Mouse (Mus musculus) testis, adult 2 months (tissue): Measurements from ENCODE around the gene Agap1. TPM values are rescaled to one million over a fixed set of nuclear protein-coding genes. Genes with fewer than 3 reads are reported as not detected.
A peak's percentile ranks its signal among the peaks of the same experiment; 100 is the strongest.

Experiments used
- H3K27ac ChIP-seq: fragments of 200-500 bp; 2 replicates; pipeline ENCODE4 v1.5.1; 2012; ENCODE audit warnings: low read depth, low read length; ENCODE audit not compliant: control insufficient read depth, insufficient read depth
- H3K27me3 ChIP-seq: fragments of 200-500 bp; 2 replicates; pipeline ENCODE4 v1.6.1; 2012; ENCODE audit warnings: mild to moderate bottlenecking, low read length, moderate library complexity; ENCODE audit not compliant: control insufficient read depth, insufficient read depth
- H3K36me3 ChIP-seq: fragments of 200-500 bp; 2 replicates; pipeline ENCODE4 v1.6.1; 2012; ENCODE audit warnings: mild to moderate bottlenecking, low read length; ENCODE audit not compliant: control insufficient read depth, insufficient read depth
- H3K4me1 ChIP-seq: fragments of 200-500 bp; 2 replicates; pipeline ENCODE4 v1.6.1; 2012; ENCODE audit warnings: low read length; ENCODE audit not compliant: control insufficient read depth, insufficient read depth
- H3K4me3 ChIP-seq: fragments of 200-500 bp; 2 replicates; pipeline ENCODE4 v1.5.1; 2012; ENCODE audit warnings: low read depth, mild to moderate bottlenecking, low read length, moderate library complexity, mixed read lengths; ENCODE audit not compliant: control insufficient read depth
- CTCF ChIP-seq: fragments of 200-500 bp; IDR thresholded peaks from 2 replicates; pipeline ENCODE4 v1.5.1; 2012; ENCODE audit warnings: low read depth, mild to moderate bottlenecking, inconsistent platforms, low read length, moderate library complexity; ENCODE audit not compliant: control insufficient read depth, insufficient read depth, insufficient replicate concordance
- POLR2A ChIP-seq: fragments of 200-500 bp; IDR thresholded peaks from 2 replicates; pipeline ENCODE4 v1.6.1; 2012; ENCODE audit warnings: low read depth, mild to moderate bottlenecking, inconsistent platforms, low read length, moderate library complexity; ENCODE audit not compliant: control insufficient read depth
- polyA plus RNA-seq: library from polyadenylated mRNA; depleted of rRNA; stranded (reverse); fragments of >200 nt; gene quantifications from 2 replicates; pipeline ENCODE4 v1.2.3, GENCODE M21; 2012

Gene Agap1
- polyA plus RNA-seq, 1 experiment, result 16.5 TPM

- TF ChIP-seq POLR2A (no peak), CTCF (no peak; the same call in 1 of the 2 replicates)
- H3K27me3 ChIP-seq, result no peaks in the 10 kb centered on the region
- H3K27ac ChIP-seq, result no peak overlapping the region
- H3K4me3 ChIP-seq, result peak overlapping the region; percentile 81
- H3K4me1 ChIP-seq, result peaks cover 23% of the 10 kb centered on the region
- H3K36me3 ChIP-seq, result no peaks in the 10 kb centered on the region
These were observed 126.6 kb downstream of the Agap1 start for GRCm38 (mm10) chr1:89580999-89581765.

GRCm38 (mm10) chr1:89581766-89582125 is 127.1 kb downstream of the Agap1 start:
- H3K4me3 ChIP-seq, result peak overlapping the region; percentile 81
- peaks cover 20% of the 10 kb centered on the region for H3K4me1 ChIP-seq
- no peak overlapping the region for H3K27ac ChIP-seq
- no peaks in the 10 kb centered on the region for H3K27me3 ChIP-seq
- no peak for TF ChIP-seq POLR2A
- TF ChIP-seq CTCF, result no peak
- no peaks in the 10 kb centered on the region for H3K36me3 ChIP-seq

DNA sequence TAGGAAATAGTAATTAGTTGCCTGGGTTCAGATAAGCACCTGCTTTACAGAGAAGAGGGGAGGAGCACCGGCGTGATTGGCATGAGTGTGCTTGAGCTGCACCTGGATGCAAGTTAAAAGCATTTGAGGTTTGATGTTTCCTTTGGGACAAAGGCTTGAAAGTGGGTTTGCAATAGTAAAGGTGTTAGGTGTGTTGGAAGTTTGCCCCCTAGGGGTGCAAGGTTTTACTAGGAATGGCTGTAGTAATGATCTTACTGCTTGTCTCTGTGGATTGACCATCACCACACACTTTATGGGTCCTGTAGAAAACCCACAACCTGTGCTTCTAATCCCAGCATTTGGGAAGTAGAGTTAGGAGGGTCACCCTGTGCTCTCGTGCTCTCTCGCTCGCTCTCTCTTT is 128.8 kb downstream of the Agap1 start:
- H3K36me3 ChIP-seq, result no peaks in the 10 kb centered on the region
- TF ChIP-seq POLR2A (no peak), CTCF (no peak)
- H3K4me3 ChIP-seq, result no peak overlapping the region
- no peaks in the 10 kb centered on the region for H3K27me3 ChIP-seq
- H3K4me1 ChIP-seq, result peaks cover 17% of the 10 kb centered on the region
- no peak overlapping the region for H3K27ac ChIP-seq

DNA sequence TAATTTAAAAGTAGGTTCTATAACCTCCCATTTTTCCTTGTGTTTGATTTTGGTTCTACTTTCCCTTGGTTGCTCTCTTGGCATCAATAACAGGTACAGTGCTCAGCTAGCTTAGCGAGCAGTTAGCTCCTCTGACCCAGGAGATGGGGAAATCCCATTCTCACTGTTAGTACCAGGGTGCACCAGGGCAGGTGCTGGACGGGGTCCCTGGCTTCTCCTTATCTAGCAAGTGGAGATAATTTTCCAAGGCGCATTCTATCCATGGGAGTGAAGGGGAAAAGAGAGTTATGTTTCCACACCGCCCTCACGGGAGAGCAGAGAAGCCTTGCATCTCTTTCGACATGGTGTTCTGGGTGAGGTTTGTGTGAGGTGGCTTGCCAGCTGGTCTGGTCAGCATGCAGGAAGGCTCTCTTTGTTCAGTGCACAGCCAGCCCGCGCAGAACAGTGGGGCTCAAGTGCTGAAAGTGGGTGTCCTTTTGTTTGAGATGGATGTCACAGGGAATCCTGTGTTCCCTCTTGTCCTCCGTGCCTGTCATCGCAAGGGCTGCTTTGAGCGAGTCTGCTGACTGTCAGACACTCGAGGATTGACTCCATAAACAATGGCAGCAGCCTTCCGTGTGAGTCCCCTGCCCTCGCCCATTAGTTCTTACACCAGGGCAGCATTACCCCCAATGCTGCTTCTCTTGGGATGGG is 132.5 kb downstream of the Agap1 start:
- Histone ChIP-seq H3K27ac (no peak overlapping the region), H3K4me3 (no peak overlapping the region), H3K36me3 (no peaks in the 10 kb centered on the region), H3K4me1 (no peaks in the 10 kb centered on the region), H3K27me3 (no peaks in the 10 kb centered on the region)
- TF ChIP-seq POLR2A (no peak), CTCF (no peak)

GRCm38 (mm10) chr1:89588154-89588553 is 133.5 kb downstream of the Agap1 start:
- no peaks in the 10 kb centered on the region for H3K27me3 ChIP-seq
- no peak overlapping the region for H3K4me3 ChIP-seq
- no peaks in the 10 kb centered on the region for H3K4me1 ChIP-seq
- no peaks in the 10 kb centered on the region for H3K36me3 ChIP-seq
- H3K27ac ChIP-seq, result no peak overlapping the region
- TF ChIP-seq POLR2A (no peak), CTCF (no peak)

GRCm38 (mm10) chr1:89590994-89591393 is 136.4 kb downstream of the Agap1 start:
- H3K4me3 ChIP-seq, result no peak overlapping the region
- no peak overlapping the region for H3K27ac ChIP-seq
- no peaks in the 10 kb centered on the region for H3K36me3 ChIP-seq
- H3K27me3 ChIP-seq, result no peaks in the 10 kb centered on the region
- no peak for TF ChIP-seq CTCF
- no peak for TF ChIP-seq POLR2A
- H3K4me1 ChIP-seq, result no peaks in the 10 kb centered on the region; the same call in 1 of the 2 replicates

- H3K27ac ChIP-seq, result no peak overlapping the region
- no peaks in the 10 kb centered on the region; the same call in 1 of the 2 replicates for H3K4me1 ChIP-seq
- no peaks in the 10 kb centered on the region for H3K27me3 ChIP-seq
- H3K4me3 ChIP-seq, result no peak overlapping the region
- no peaks in the 10 kb centered on the region for H3K36me3 ChIP-seq
- TF ChIP-seq POLR2A, result no peak
- TF ChIP-seq CTCF, result no peak
These were observed 138.6 kb downstream of the Agap1 start for GRCm38 (mm10) chr1:89593219-89593618.
